Mouse (Mus musculus) intestine, postnatal 0 days (tissue): ENCODE data around the gene Chrng. TPM values are rescaled to one million over a fixed set of nuclear protein-coding genes. Genes with fewer than 3 reads are reported as not detected.

ENCODE experiments used
- ATAC-seq: fragments of 200-750 bp; cut with Nextera tagmentation; 2 replicates; pipeline ENCODE4 v1.8.0; 2017; ENCODE audit warnings: mild to moderate bottlenecking, moderate TSS enrichment, moderate library complexity
- H3K27ac ChIP-seq: fragments of 300-500 bp; sonication (generic); 2 replicates; pipeline ENCODE4 v1.5.1; 2014; ENCODE audit warnings: mild to moderate bottlenecking, low read depth, low read length, moderate library complexity
- H3K27me3 ChIP-seq: fragments of 300-500 bp; sonication (generic); replicated peaks from 2 replicates; pipeline ENCODE4 v1.6.1; 2014; ENCODE audit warnings: low read length, mixed read lengths; ENCODE audit not compliant: control insufficient read depth, insufficient read depth
- H3K36me3 ChIP-seq: fragments of 300-500 bp; sonication (generic); 2 replicates; pipeline ENCODE4 v1.6.1; 2014; ENCODE audit warnings: mild to moderate bottlenecking, moderate library complexity; ENCODE audit not compliant: control insufficient read depth, insufficient read depth
- H3K4me1 ChIP-seq: fragments of 300-500 bp; sonication (generic); replicated peaks from 2 replicates; pipeline ENCODE4 v1.6.1; 2014; ENCODE audit warnings: antibody characterized with exemption, low read length, mixed read lengths; ENCODE audit not compliant: control insufficient read depth, insufficient read depth
- H3K4me2 ChIP-seq: fragments of 300-500 bp; sonication (generic); replicated peaks from 2 replicates; pipeline ENCODE4 v1.6.1; 2014; ENCODE audit warnings: low read depth, mild to moderate bottlenecking, moderate library complexity
- H3K4me3 ChIP-seq: fragments of 300-500 bp; sonication (generic); 2 replicates; pipeline ENCODE4 v1.5.1; 2014; ENCODE audit warnings: low read depth, low read length
- H3K9ac ChIP-seq: fragments of 300-500 bp; sonication (generic); 2 replicates; pipeline ENCODE4 v1.6.1; 2014; ENCODE audit warnings: mild to moderate bottlenecking, low read depth, low read length
- H3K9me3 ChIP-seq: fragments of 300-500 bp; sonication (generic); 2 replicates; pipeline ENCODE4 v1.6.1; 2016; ENCODE audit warnings: mixed run types; ENCODE audit not compliant: control insufficient read depth
- CTCF ChIP-seq: sonication (generic); IDR thresholded peaks from 2 replicates; pipeline ENCODE4 v1.5.1; 2016; ENCODE audit warnings: low read depth, mild to moderate bottlenecking, control low read depth, antibody characterized with exemption, moderate library complexity
- WGBS: fragments of 180-500 bp; shearing (Covaris S2); extraction: QIAGEN DNeasy Blood & Tissue Kit; methylation state at CpG from one replicate; pipeline ENCODE4 v1.1.7; 2014; 5-methylcytosine and 5-hydroxymethylcytosine counted together
- polyA plus RNA-seq: library from polyadenylated mRNA; unstranded; fragments of >200 nt; fragmentation: Nextera tagmentation; extraction: Ambion mirVana; gene quantifications from 2 replicates; pipeline ENCODE4 v1.2.1, GENCODE M21; 2015

The Chrng gene
- polyA plus RNA-seq, 1 experiment from 2014 or later: not detected

DNA sequence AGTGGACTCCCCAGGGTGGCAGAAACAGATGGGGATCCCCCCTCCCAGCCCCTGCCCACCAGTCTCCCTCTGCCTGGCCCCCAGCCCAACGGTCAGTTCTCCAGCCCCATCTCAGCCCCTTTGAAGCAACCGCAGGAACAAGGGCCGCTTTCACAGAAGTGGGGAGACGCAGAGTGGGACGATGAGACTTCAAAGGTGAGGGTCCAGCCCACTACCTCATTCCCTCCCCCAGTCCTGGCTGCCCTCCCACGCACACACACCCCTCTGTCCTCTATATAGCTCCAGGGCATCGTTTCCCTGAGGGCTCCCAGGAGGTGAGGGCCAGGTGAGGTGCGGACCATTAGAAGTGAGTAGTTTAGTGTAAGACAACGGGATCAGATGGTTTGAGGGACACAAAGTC lies 21.4 kb upstream of the Chrng start, which contains the start of gene Prss56:
Gene Prss56 (plus strand): TSS at position 301 of the 400 bp plus-strand sequence.
- H3K36me3 ChIP-seq: no peaks in the 10 kb centered on the region
- no peak for TF ChIP-seq CTCF
- H3K4me3 ChIP-seq: no peak within 1 kb of the TSS
- H3K9me3 ChIP-seq: no peaks in the 10 kb centered on the region
- no peak within 1 kb of the TSS for H3K27ac ChIP-seq
- ATAC-seq: no peak
- no peaks in the 10 kb centered on the region; the same call in 1 of the 2 replicates for H3K4me1 ChIP-seq
- H3K4me2 ChIP-seq: no peak within 1 kb of the TSS
- H3K9ac ChIP-seq: no peak within 1 kb of the TSS
- 46% methylated on average over 9 of the region's 9 CpGs for WGBS
- peaks cover 60% of the 10 kb centered on the region for H3K27me3 ChIP-seq

DNA sequence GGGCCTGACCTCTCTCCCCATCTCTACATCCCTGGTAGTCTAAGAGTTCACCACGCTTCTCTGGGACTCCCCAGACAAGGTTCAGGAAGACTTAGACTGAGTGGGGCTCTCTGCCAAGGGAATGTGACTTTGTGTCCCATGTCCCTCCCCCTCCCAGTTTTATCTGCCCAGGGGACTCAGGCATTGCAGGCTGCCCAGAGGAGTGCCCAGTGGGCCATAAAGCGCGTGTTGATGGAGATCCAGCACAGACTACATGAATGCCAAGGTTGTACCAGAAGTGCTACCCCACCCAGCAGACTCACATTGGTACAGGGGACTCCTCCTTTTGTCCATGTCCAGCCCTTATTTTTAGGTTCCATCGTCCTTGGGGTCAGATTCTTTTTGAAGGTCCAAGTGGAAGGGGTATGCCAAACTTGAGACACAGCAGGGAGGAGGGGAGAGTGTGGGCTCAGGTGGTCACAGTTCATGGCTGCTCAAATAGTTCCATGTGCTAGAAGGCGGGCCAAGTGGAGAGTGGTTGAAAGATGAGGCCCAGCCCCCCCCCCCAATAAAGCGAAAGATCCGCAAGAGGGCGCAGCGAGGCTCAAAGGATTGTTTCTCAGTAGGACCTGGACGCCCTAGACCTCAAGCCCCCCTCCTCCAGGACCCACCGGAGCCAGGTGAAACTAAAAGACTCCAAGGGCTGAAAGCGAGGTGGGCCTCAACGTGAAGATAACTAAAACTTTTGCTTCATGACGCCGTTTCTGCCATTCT lies 20.3 kb upstream of the Chrng start:
- Histone ChIP-seq H3K27ac (no peak overlapping the region), H3K9me3 (no peaks in the 10 kb centered on the region), H3K36me3 (no peaks in the 10 kb centered on the region), H3K4me2 (no peak overlapping the region), H3K4me3 (no peak overlapping the region), H3K9ac (no peak overlapping the region), H3K27me3 (peaks cover 59% of the 10 kb centered on the region), H3K4me1 (no peaks in the 10 kb centered on the region; the same call in 1 of the 2 replicates)
- ATAC-seq: no peak
- TF ChIP-seq CTCF: no peak
- 34% methylated on average over 15 of the region's 15 CpGs for WGBS

DNA sequence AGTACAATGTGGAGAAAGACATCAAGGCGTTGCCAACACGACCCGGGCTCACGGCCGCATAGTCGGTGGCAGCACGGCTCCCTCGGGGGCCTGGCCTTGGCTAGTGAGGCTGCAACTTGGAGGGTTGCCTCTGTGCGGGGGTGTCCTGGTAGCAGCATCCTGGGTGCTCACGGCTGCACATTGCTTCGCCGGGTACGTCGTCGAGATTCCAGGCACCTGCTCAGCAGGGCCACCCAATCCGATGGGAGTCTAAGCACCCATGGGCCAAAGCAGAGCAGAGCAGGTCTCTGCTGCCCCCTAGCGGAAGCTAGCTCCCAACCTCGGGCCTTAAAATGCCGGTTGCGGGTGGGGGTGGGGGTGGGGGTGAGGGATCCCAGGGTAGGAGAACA lies 19.7 kb upstream of the Chrng start:
- no peak overlapping the region for H3K9ac ChIP-seq
- peaks cover 58% of the 10 kb centered on the region for H3K27me3 ChIP-seq
- peak; percentile 85 for TF ChIP-seq CTCF
- no peaks in the 10 kb centered on the region; the same call in 1 of the 2 replicates for H3K4me1 ChIP-seq
- no peak overlapping the region for H3K4me2 ChIP-seq
- no peak overlapping the region for H3K27ac ChIP-seq
- peak; percentile 53; the same call in 1 of the 2 replicates for ATAC-seq
- no peaks in the 10 kb centered on the region for H3K9me3 ChIP-seq
- H3K36me3 ChIP-seq: no peaks in the 10 kb centered on the region
- no peak overlapping the region for H3K4me3 ChIP-seq
- 8% methylated on average over 20 of the region's 20 CpGs for WGBS

DNA sequence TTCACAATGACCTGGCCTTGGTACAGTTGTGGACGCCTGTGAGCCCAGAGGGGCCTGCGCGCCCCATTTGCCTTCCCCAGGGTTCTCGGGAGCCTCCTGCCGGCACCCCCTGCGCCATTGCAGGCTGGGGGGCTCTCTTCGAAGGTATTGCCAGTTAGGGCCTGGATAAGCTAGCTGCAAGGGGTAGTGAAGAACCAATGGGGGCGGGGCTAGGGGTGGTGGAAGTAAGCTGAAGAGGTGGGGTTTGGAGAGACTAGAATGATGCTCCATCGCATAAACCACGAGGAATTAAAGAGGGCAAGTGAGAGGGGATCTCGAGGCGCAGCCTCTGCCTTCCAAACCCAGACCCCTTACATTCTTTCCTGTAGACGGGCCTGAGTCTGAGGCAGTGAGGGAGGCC lies 18.9 kb upstream of the Chrng start:
- WGBS: 20% methylated on average over 13 of the region's 13 CpGs
- no peak for ATAC-seq
- peaks cover 55% of the 10 kb centered on the region for H3K27me3 ChIP-seq

DNA sequence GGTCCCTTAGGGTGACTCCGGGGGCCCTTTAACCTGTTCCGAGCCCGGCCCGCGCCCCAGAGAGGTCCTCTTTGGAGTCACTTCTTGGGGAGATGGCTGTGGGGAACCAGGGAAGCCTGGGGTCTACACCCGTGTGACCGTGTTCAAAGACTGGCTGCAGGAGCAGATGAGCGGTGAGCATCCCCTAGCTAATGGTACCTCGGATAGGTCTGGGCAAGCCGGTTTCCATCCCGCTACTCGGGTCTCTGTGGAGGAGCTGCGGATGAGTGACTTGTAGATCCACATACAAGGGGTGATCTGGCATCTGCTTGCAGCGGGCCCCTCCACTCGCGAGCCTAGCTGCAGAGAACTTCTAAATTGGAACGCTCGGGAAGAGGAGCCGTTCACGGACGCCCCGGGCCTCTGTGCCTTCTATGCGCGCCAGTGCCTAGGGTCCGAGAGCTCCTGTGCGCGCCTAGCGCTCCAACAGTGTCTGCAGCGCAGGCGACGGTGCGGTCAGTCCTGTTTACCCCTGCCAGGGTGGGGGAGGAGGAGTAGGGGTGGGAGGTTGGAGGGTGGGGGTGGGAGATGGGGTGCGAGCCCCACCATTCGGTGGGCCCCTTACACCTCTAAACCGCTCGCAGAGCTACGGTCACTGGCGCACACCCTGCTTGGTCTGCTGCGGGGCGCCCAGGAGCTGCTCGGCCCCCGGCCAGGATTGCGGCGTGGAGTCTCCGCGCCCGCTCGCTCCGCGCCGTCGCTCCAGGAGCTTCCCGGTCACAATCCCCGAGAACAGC lies 18.0 kb upstream of the Chrng start:
- peak overlapping the region; percentile 51 for H3K4me3 ChIP-seq
- H3K4me1 ChIP-seq: no peaks in the 10 kb centered on the region; the same call in 1 of the 2 replicates
- TF ChIP-seq CTCF: no peak
- WGBS: 3% methylated on average over 54 of the region's 54 CpGs
- ATAC-seq: 0 out of 2 replicates have a peak, but pooled peaks have one; percentile 16
- H3K9me3 ChIP-seq: no peaks in the 10 kb centered on the region
- 0 out of 2 replicates have a peak overlapping the region, but pooled peaks have one; percentile 17 for H3K9ac ChIP-seq
- H3K36me3 ChIP-seq: no peaks in the 10 kb centered on the region
- H3K27me3 ChIP-seq: peaks cover 55% of the 10 kb centered on the region
- no peak overlapping the region for H3K27ac ChIP-seq
- H3K4me2 ChIP-seq: peak overlapping the region; percentile 98

More for the DNA sequence above, 18.9 kb upstream of the Chrng start:
- Histone ChIP-seq H3K9me3 (no peaks in the 10 kb centered on the region), H3K9ac (no peak overlapping the region), H3K4me3 (no peak overlapping the region), H3K36me3 (no peaks in the 10 kb centered on the region), H3K4me2 (no peak overlapping the region), H3K4me1 (no peaks in the 10 kb centered on the region; the same call in 1 of the 2 replicates), H3K27ac (no peak overlapping the region)
- TF ChIP-seq CTCF: no peak

DNA sequence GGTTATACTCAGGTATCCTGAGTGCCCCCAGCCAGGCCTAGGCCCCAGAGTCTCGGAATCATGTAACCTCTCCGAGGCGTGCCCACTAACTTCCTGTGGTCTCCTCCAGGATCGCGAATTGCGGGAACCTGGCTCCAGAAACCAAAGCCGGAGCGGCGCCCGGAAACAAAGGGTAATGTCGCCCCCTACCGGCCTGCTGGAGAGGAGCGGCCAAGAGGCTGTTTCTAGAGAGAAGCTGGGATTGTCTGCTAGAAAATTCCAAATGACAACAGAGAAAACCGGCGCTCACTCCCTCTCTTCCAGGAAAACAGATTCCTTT lies 17.5 kb upstream of the Chrng start:
- Histone ChIP-seq H3K9me3 (no peaks in the 10 kb centered on the region), H3K27ac (no peak overlapping the region), H3K36me3 (no peaks in the 10 kb centered on the region), H3K27me3 (peaks cover 55% of the 10 kb centered on the region), H3K4me2 (peak overlapping the region; percentile 98), H3K9ac (0 out of 2 replicates have a peak overlapping the region, but pooled peaks have one; percentile 17), H3K4me1 (no peaks in the 10 kb centered on the region; the same call in 1 of the 2 replicates), H3K4me3 (peak overlapping the region; percentile 51)
- TF ChIP-seq CTCF: peak; percentile 90
- 0 out of 2 replicates have a peak, but pooled peaks have one; percentile 14 for ATAC-seq
- WGBS: 0% methylated on average over 15 of the region's 15 CpGs
